Mouse (Mus musculus) olfactory bulb, adult 2 months (tissue): ENCODE data around the gene Elovl5. TPM values are rescaled to one million over a fixed set of nuclear protein-coding genes. Genes with fewer than 3 reads are reported as not detected.

Experiments used
- H3K27ac ChIP-seq: fragments of 200-500 bp; 2 replicates; pipeline ENCODE4 v1.5.1; 2012; ENCODE audit warnings: low read depth, low read length; ENCODE audit not compliant: insufficient read depth
- H3K4me1 ChIP-seq: fragments of 200-500 bp; 2 replicates; pipeline ENCODE4 v1.6.1; 2012; ENCODE audit warnings: low read length; ENCODE audit not compliant: control insufficient read depth, insufficient read depth
- H3K4me3 ChIP-seq: fragments of 200-500 bp; 2 replicates; pipeline ENCODE4 v1.5.1; 2012; ENCODE audit warnings: mild to moderate bottlenecking, low read depth, low read length, moderate library complexity; ENCODE audit not compliant: insufficient read depth
- CTCF ChIP-seq: fragments of 200-500 bp; IDR thresholded peaks from 2 replicates; pipeline ENCODE4 v1.5.1; 2012; ENCODE audit warnings: low read depth, mild to moderate bottlenecking, low read length, moderate library complexity; ENCODE audit not compliant: insufficient read depth
- POLR2A ChIP-seq: fragments of 200-500 bp; IDR thresholded peaks from 2 replicates; pipeline ENCODE4 v1.6.1; 2012; ENCODE audit warnings: mild to moderate bottlenecking, low read depth, low read length, moderate library complexity; ENCODE audit not compliant: insufficient read depth
- WGBS: fragments of 180-500 bp; shearing (Covaris S2); methylation state at CpG from one replicate; pipeline ENCODE4 v1.1.7; 2018; 5-methylcytosine and 5-hydroxymethylcytosine counted together
- polyA plus RNA-seq: library from polyadenylated mRNA; stranded (reverse); fragments of >200 nt; gene quantifications from 2 replicates; pipeline ENCODE4 v1.2.4, GENCODE M21; 2012; ENCODE audit warnings: low replicate concordance; ENCODE audit not compliant: missing spikeins, insufficient read depth, insufficient read length

Elovl5 gene
- polyA plus RNA-seq, 1 experiment, result 644 TPM

- 85% methylated on average over 4 of the region's 4 CpGs for WGBS
- Histone ChIP-seq H3K27ac (no peak overlapping the region), H3K4me1 (peaks cover 2% of the 10 kb centered on the region; the same call in 1 of the 2 replicates), H3K4me3 (no peak overlapping the region)
- TF ChIP-seq POLR2A, result no peak
- TF ChIP-seq CTCF, result no peak
Observed at GRCm38 (mm10) chr9:77914616-77915015, 2.5 kb upstream of the Elovl5 start.

GRCm38 (mm10) chr9:77915791-77916190 is 1.4 kb upstream of the Elovl5 start:
- Histone ChIP-seq H3K4me3 (no peak overlapping the region), H3K4me1 (no peaks in the 10 kb centered on the region), H3K27ac (no peak overlapping the region)
- WGBS, result 71% methylated on average over 4 of the region's 4 CpGs
- TF ChIP-seq POLR2A (no peak), CTCF (no peak)

GRCm38 (mm10) chr9:77917622-77918131 is 513 bp downstream of the Elovl5 start:
- under 1% methylated on average over 45 of the region's 45 CpGs for WGBS
- peak overlapping the region; percentile 70 for H3K4me3 ChIP-seq
- 0 out of 2 replicates have a peak, but pooled peaks cover 3% of the 10 kb centered on the region for H3K4me1 ChIP-seq
- TF ChIP-seq POLR2A, result no peak
- no peak for TF ChIP-seq CTCF
- peak overlapping the region; percentile 53 for H3K27ac ChIP-seq

- peak overlapping the region; percentile 53 for H3K27ac ChIP-seq
- TF ChIP-seq POLR2A (no peak), CTCF (no peak)
- H3K4me1 ChIP-seq, result 0 out of 2 replicates have a peak, but pooled peaks cover 3% of the 10 kb centered on the region
Observed at GRCm38 (mm10) chr9:77918211-77918610, 1.0 kb downstream of the Elovl5 start.

GRCm38 (mm10) chr9:77918961-77919670 is 2.0 kb downstream of the Elovl5 start:
- WGBS, result 55% methylated on average over 5 of the region's 5 CpGs
- H3K4me1 ChIP-seq, result peaks cover 8% of the 10 kb centered on the region
- TF ChIP-seq CTCF, result no peak
- TF ChIP-seq POLR2A, result no peak
- H3K27ac ChIP-seq, result no peak overlapping the region
- H3K4me3 ChIP-seq, result no peak overlapping the region

More at GRCm38 (mm10) chr9:77918211-77918610, 1.0 kb downstream of the Elovl5 start:
- peak overlapping the region; percentile 70 for H3K4me3 ChIP-seq
- WGBS, result 13% methylated on average over 10 of the region's 10 CpGs

- no peak overlapping the region for H3K27ac ChIP-seq
- TF ChIP-seq POLR2A, result no peak
- TF ChIP-seq CTCF, result no peak
- 74% methylated on average over 3 of the region's 3 CpGs for WGBS
- peaks cover 10% of the 10 kb centered on the region for H3K4me1 ChIP-seq
- no peak overlapping the region for H3K4me3 ChIP-seq
Observed at GRCm38 (mm10) chr9:77920481-77920880, 3.3 kb downstream of the Elovl5 start.

GRCm38 (mm10) chr9:77921366-77922260 is 4.4 kb downstream of the Elovl5 start:
- Histone ChIP-seq H3K4me3 (no peak overlapping the region), H3K27ac (no peak overlapping the region), H3K4me1 (peaks cover 14% of the 10 kb centered on the region)
- 48% methylated on average over 16 of the region's 18 CpGs for WGBS
- TF ChIP-seq CTCF (no peak), POLR2A (no peak)

DNA sequence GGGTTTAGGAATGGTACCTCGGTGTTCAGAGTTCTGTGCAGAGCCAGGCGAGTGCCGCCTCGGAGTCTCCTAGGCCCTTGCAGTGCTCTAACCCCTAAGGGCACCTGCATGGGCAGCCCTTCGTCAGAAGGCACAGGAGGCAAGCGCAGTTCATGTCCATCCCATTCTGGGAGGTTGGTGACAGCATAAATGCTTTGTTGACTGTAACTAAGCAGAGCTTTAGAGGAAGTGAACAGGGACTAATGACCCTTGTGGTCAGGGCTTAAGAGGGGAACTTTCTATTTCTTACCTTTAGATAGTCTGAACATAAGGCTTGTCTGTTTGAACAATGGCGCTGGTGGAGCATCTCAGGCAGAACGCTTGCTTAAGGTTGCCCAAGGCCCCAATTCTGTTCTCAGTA is 6.6 kb downstream of the Elovl5 start:
- H3K27ac ChIP-seq, result no peak overlapping the region
- 87% methylated on average over 8 of the region's 8 CpGs for WGBS
- TF ChIP-seq CTCF, result no peak
- TF ChIP-seq POLR2A, result no peak
- H3K4me1 ChIP-seq, result peaks cover 24% of the 10 kb centered on the region
- no peak overlapping the region for H3K4me3 ChIP-seq
